7 mouse cellular contexts compared by ENCODE assay signal in the genomic region with DNA sequence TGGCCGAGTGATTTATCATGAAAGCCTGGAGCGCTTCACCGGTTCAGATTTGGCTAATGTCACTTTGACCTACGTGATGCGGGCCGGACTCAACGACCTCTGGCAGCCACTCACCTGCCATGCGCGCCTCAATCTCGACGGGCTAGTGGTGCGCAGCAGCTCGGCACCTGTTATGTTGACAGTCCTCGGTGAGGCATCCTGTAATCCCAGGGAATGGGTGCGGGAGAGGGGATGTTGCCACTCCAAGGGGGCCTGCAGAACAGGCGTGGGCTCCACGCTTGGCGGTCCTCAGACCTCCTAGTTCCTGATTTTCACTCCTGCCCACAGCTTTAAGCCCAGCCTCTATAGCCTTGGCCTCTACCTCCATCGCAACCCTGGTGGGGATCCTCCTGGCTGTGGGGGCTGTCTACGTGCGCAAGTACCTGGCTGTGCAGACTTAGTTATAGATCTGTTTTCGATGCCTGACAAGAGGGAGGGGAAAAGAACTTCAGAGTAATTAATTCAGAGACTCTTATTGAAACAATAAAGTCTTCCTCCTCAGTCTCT. TPM values are rescaled to one million over a fixed set of nuclear protein-coding genes. Genes with fewer than 3 reads are reported as not detected.
A peak's percentile ranks its signal among the peaks of the same experiment; 100 is the strongest.
DNase-seq lines count a peak whose midpoint lies in the region; ATAC-seq lines count a peak whose summit lies in the region.

No protein-coding gene starts in this region.

- ATAC-seq in forebrain, embryonic 14.5 days = no peak
- ATAC-seq in stomach, embryonic 16.5 days (ENCODE audit: insufficient read depth, low FRiP score) = no peak

- H3K4me2 ChIP-seq in forebrain, embryonic 14.5 days (ENCODE audit: low read length) = peak overlapping the region; percentile 94; the same call in 1 of the 2 replicates
- H3K4me2 ChIP-seq in stomach, embryonic 16.5 days (ENCODE audit: low read depth, low read length) = peak overlapping the region; percentile 97

- 25% methylated on average over 22 of the region's 22 CpGs for WGBS in forebrain, embryonic 14.5 days
- WGBS in stomach, embryonic 16.5 days = 17% methylated on average over 22 of the region's 22 CpGs

- peaks cover 8% of the 10 kb centered on the region for H3K4me1 ChIP-seq in forebrain, embryonic 14.5 days (ENCODE audit: control insufficient read depth, insufficient read depth, low read length)
- peaks cover 31% of the 10 kb centered on the region for H3K4me1 ChIP-seq in stomach, embryonic 16.5 days (ENCODE audit: control insufficient read depth, insufficient read depth, low read length)

- no peak overlapping the region for H3K4me3 ChIP-seq in forebrain, embryonic 14.5 days (ENCODE audit: low read depth, low read length)
- H3K4me3 ChIP-seq in stomach, embryonic 16.5 days (replicated peaks; ENCODE audit: low read length) = peak overlapping the region; percentile 54

- DNase-seq in spleen, postnatal 4 days (ENCODE audit: low spot score in 2 of 2) = peak; percentile 44 to 80
- DNase-seq in spleen, adult 12 weeks (ENCODE audit: low spot score) = no peak
- no peak for DNase-seq in forebrain, embryonic 14.5 days (ENCODE audit: low spot score)
- DNase-seq in liver = peak; percentile 61
- no peak for DNase-seq in embryo, embryonic 10 days (ENCODE audit: low spot score)
- DNase-seq in left cerebral cortex, adult 18-20 months (ENCODE audit: low spot score in 2 of 2) = no peak

- no peak overlapping the region for H3K27ac ChIP-seq in forebrain, embryonic 14.5 days (ENCODE audit: low read depth, low read length)
- H3K27ac ChIP-seq in stomach, embryonic 16.5 days (ENCODE audit: low read length) = no peak overlapping the region

- H3K27me3 ChIP-seq in forebrain, embryonic 14.5 days (replicated peaks; ENCODE audit: control insufficient read depth, insufficient read depth, low read length) = peaks cover 55% of the 10 kb centered on the region
- peaks cover 40% of the 10 kb centered on the region for H3K27me3 ChIP-seq in stomach, embryonic 16.5 days (ENCODE audit: control insufficient read depth, insufficient read depth, low read length)

- no peaks in the 10 kb centered on the region for H3K9me3 ChIP-seq in forebrain, embryonic 14.5 days (replicated peaks; ENCODE audit: control insufficient read depth, low read length)
- no peaks in the 10 kb centered on the region for H3K9me3 ChIP-seq in stomach, embryonic 16.5 days (replicated peaks; ENCODE audit: control insufficient read depth, low read length)

- H3K36me3 ChIP-seq in forebrain, embryonic 14.5 days (ENCODE audit: control insufficient read depth, insufficient read depth, low read length) = no peaks in the 10 kb centered on the region
- no peaks in the 10 kb centered on the region for H3K36me3 ChIP-seq in stomach, embryonic 16.5 days (ENCODE audit: control insufficient read depth, insufficient read depth, low read length)

- no peak overlapping the region for H3K9ac ChIP-seq in forebrain, embryonic 14.5 days (ENCODE audit: low read length)
- H3K9ac ChIP-seq in stomach, embryonic 16.5 days (ENCODE audit: low read length) = no peak overlapping the region

RNA-seq across cellular contexts. Expression of a gene that starts 1.0 kb away (rescaled TPM):
- polyA plus RNA-seq in forebrain, embryonic 14.5 days (2014; fragmentation: Nextera tagmentation; extraction: Ambion mirVana) = not detected in 2 replicates
- 5.9 and 8.6 TPM in 2 replicates for polyA plus RNA-seq in stomach, embryonic 16.5 days (2015; fragmentation: Nextera tagmentation; extraction: Ambion mirVana)
- total RNA-seq in left cerebral cortex, adult 18-20 months (2021) = 1 to 10 TPM in 1 of 2 experiments, under 1 TPM in 1; 0.98 to 1.7 TPM

RNA-seq across cellular contexts. Expression of a gene that starts 1.7 kb away (rescaled TPM):
- polyA plus RNA-seq in forebrain, embryonic 14.5 days (2014; fragmentation: Nextera tagmentation; extraction: Ambion mirVana) = 0.63 and 1.0 TPM in 2 replicates
- polyA plus RNA-seq in stomach, embryonic 16.5 days (2015; fragmentation: Nextera tagmentation; extraction: Ambion mirVana) = 0.14 and 0.15 TPM in 2 replicates
- 100 to 1,000 TPM; 203 to 239 TPM for total RNA-seq in left cerebral cortex, adult 18-20 months (2021)

RNA-seq across cellular contexts. Expression of a gene that starts 14.3 kb away (rescaled TPM):
- 2.6 and 3.5 TPM in 2 replicates for polyA plus RNA-seq in forebrain, embryonic 14.5 days (2014; fragmentation: Nextera tagmentation; extraction: Ambion mirVana)
- polyA plus RNA-seq in stomach, embryonic 16.5 days (2015; fragmentation: Nextera tagmentation; extraction: Ambion mirVana) = 15.0 and 16.3 TPM in 2 replicates
- 1 to 10 TPM; 2.3 to 2.9 TPM for total RNA-seq in left cerebral cortex, adult 18-20 months (2021)

RNA-seq across cellular contexts. Expression of a gene that starts 27.6 kb away (rescaled TPM):
- polyA plus RNA-seq in forebrain, embryonic 14.5 days (2014; fragmentation: Nextera tagmentation; extraction: Ambion mirVana) = 118 and 129 TPM in 2 replicates
- 131 and 141 TPM in 2 replicates for polyA plus RNA-seq in stomach, embryonic 16.5 days (2015; fragmentation: Nextera tagmentation; extraction: Ambion mirVana)
- total RNA-seq in left cerebral cortex, adult 18-20 months (2021) = 10 to 100 TPM; 57.3 to 62.1 TPM

RNA-seq across cellular contexts. Expression of a gene that starts 36.8 kb away (rescaled TPM):
- polyA plus RNA-seq in forebrain, embryonic 14.5 days (2014; fragmentation: Nextera tagmentation; extraction: Ambion mirVana) = 1.3 and 1.8 TPM in 2 replicates
- 0.46 and 0.89 TPM in 2 replicates for polyA plus RNA-seq in stomach, embryonic 16.5 days (2015; fragmentation: Nextera tagmentation; extraction: Ambion mirVana)
- total RNA-seq in left cerebral cortex, adult 18-20 months (2021) = not detected

Comparison
In these comparisons a context has a peak if more than half of its experiments do, and no peak if none do; other contexts are left out.
1. DNase-seq: peak in spleen, postnatal 4 days (2 of 2) and liver (single experiment); none in spleen, adult 12 weeks (single experiment), forebrain, embryonic 14.5 days (single experiment), embryo, embryonic 10 days (single experiment) and left cerebral cortex, adult 18-20 months (0 of 2).